Mouse (Mus musculus): Measurements from ENCODE around the gene Abcc4.

DNA sequence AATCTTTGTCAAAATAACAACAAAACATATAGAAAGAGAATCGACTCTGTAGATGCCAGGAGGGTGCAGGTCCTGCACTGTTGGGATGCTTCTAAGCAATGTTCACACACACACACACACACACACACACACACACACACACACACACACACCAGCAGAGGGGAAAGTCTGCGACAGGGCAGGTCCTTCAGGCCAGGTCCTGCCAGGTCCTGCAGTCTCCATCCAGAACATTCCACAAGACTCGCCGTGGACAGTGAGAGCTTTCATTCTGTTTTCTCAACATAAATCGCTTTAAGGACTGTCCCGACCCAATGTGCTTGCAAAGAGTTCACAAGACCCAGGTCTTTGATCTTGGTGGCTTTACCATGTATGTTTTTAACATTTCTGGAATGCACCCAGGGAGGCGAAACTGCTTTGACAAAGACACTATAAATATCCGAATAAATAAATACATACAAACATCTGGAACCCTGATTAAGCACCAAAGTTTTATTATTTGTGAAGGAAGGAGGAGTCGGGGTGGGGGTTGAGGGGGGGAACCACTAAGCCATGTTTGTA lies 133.3 kb downstream of the Abcc4 start:
- TF ChIP-seq POLR2A (IDR thresholded peaks at IDR 0.05; ENCODE audit: borderline replicate concordance, control insufficient read depth, low read depth, low read length) (no peak), CTCF (IDR thresholded peaks at IDR 0.05; ENCODE audit: control insufficient read depth, insufficient read depth, low read length) (no peak)
